Mouse (Mus musculus) mature B cell (primary cell): ENCODE results near the gene Trex1.

Experiments
- in situ Hi-C: fragments of 300-500 bp; cut with MboI; formaldehyde crosslinking; loops from 2 replicates; pipeline ENCODE4 v1.14.3; 2019

Gene Trex1

DNA sequence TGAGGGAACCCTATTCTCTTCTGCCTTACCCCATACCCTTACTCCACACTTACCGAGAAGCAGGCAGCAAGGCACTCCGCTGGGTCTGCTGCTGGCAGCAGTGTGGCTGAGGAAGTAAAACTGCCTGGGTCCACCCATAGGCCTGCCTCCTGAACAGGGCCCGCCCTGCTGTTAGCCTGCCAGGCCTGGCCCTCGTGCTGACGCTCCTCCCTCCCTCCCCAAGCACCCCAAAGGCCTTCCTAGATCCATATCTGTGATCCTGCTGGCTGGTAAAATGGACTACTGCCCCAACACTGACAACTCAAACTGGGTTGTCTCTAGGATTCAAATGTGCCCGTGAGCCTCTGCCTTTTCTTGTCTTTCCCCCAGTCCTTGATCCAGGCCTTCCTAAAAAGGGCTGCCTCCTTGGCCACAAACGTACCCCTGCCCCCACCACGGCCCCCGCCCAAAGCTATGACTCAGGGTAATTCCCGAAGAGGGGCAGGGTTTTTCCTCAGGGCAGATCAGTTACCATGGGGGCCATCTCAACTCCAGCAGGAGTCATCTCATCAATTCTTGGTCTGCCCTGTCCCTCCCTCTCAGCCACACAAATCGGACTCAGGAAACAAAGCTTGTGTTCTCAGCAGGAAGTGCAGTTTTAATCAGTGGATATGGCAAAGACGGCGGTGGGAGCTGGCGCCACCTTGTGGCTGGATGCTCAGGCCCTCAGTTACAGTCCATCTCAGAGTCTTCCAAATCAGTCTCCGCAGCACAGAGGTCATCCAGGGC is at the start of gene Trex1:
Trex1 (minus strand) TSS at position 599 of the 768 bp plus-strand sequence.
- in situ Hi-C loops: no loop called here

DNA sequence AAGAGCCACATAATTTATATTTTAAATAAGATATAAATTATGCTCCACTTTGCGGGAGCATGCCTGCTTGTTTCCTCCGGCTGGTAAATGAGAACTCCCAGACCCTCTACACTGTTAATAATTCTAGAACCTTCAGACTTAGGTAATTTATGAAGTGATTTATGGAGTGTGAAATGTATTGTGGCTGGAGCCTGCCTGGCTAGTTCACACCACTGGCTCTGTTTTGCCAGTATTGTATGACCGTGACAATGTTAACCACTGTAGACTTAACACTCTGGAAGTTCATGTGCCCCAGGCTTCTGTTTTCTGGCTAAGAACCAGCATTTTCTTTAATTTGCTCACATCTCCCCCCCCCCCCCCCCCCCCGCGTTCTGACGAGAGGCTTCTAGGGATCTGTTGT is 47.8 kb upstream of the Trex1 start:
- in situ Hi-C loops: no loop called here

DNA sequence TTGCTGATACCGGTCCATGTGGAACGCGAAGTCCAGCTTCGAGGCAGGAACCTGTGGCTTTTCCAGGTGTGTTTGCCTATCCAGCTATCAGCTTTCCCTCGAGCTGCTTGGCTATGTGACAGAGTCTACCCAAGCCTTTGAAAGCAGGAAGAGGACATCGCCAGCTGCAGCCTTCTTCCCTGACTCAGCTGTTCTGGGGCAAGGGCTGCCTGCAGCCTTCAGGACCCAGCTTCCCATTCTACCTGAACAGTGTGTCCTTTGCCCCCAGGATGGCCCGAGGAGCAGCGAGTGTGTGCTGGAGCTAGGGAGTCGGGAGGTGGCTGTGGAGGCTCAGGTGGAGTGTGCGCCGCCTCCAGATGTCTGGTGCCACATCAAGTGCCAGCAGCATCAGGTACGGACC is 46.1 kb upstream of the Trex1 start:
- in situ Hi-C loops: no loop called here

DNA sequence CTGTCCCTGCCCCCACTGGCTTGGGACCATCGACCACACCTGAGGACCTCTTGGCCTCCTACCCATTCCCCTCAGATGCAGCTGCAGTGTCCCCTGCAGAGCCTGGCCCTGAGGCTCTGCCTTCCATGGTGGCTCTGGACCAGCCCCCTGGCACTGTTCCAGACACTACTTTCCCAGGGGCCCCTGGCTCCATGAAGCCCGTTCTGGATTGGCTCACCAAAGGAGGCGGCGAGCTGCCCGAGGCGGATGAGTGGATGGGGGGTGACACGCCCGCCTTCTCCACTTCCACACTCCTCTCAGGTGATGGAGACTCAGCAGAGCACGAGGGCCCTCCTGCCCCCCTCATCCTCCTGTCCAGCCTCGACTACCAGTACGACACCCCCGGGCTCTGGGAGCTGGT is 45.5 kb upstream of the Trex1 start:
- in situ Hi-C loops: no loop called here

DNA sequence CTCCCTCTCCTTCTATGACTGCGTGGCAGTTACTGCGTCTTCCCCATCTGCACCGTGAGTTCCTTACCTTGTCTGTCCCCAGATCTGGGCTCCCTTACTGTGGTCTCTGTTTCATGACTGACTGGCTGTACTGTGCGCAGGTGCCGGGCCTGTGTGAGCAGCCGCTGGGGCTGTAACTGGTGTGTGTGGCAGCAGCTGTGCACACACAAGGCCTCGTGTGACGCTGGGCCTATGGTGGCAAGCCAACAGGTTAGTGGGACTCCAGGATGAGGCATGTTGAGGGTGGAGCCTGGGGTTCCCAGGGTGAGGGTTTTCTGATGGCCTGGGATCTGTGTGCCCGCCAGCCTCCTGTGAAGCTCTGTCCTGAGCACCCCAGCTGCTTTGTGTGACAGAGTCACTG is 44.5 kb upstream of the Trex1 start:
- in situ Hi-C loops: no loop called here

- in situ Hi-C loops: no loop called here
These were observed 43.7 kb upstream of the Trex1 start for GRCm38 (mm10) chr9:109103250-109103649.

DNA sequence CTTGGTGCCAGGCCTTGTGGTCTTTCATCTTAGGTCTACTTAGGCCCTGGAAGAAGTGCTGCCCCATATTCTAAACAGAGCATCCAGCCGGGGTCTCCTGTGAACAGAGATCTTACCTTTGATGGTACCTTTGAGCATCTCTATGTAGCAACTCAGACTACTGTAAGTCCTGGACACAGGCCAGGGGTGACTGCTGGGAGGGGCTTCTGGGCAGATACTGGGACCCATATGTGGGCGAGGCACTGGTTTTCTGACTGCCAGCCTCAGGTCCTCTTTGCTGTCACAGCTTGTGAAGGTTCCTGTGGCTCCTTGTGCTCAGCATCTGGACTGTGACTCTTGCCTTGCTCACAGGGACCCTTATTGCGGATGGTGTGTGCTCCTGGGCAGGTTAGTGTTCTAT is 43.0 kb upstream of the Trex1 start:
- in situ Hi-C loops: no loop called here

- in situ Hi-C loops: no loop called here
These were observed 42.5 kb upstream of the Trex1 start for GRCm38 (mm10) chr9:109101933-109102445.

DNA sequence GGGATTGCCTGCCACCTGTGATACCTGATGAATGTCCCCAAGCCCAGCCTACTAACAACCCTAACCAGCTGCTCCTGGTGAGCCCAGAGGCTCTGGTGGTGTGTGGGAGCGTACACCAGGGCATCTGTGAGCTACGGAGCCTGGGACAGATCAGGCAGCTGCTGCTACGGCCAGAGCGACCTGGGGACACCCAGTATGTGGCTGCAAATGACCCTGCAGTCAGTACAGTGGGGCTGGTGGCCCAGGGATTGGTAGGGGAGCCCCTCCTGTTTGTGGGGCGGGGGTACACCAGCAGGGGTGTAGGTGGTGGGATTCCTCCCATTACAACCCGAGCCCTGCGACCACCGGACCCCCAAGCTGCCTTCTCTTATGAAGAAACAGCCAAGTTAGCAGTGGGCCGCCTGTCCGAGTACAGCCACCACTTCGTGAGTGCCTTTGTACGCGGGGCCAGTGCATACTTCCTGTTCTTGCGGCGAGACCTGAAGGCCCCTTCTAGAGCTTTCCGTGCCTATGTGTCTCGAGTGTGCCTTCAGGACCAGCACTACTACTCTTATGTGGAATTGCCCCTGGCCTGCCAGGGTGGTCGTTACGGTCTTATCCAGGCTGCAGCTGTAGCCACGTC is 40.9 kb upstream of the Trex1 start:
- in situ Hi-C loops: no loop called here

GRCm38 (mm10) chr9:109098969-109099368 is 39.4 kb upstream of the Trex1 start:
- in situ Hi-C loops: no loop called here

GRCm38 (mm10) chr9:109098366-109098765 is 38.8 kb upstream of the Trex1 start:
- in situ Hi-C loops: no loop called here

- in situ Hi-C loops: no loop called here
These were observed 38.3 kb upstream of the Trex1 start for GRCm38 (mm10) chr9:109097831-109098230.

- in situ Hi-C loops: no loop called here
These were observed 37.8 kb upstream of the Trex1 start for GRCm38 (mm10) chr9:109097291-109097690.

DNA sequence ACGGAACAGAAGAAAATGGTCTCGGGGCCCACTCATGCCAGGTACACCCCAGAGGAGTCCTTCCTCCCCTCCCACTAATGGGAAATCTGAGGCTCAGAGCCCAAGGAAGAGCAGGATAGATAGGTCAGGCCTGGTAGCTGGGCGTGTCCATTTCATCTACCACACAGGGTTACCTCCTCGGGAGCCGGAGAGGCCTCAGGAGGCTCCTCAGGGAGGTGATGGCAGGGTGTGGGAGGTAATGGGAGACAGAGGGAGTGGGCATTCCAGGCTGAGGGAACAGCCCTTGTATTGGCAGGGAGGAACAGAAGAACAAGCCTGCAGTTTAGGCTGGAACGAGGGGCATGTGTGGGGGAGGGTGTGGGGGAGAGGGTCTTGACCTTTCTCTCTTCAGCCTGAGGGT is 37.3 kb upstream of the Trex1 start:
- in situ Hi-C loops: no loop called here

- in situ Hi-C loops: no loop called here
These were observed 36.7 kb upstream of the Trex1 start for GRCm38 (mm10) chr9:109096251-109096661.

DNA sequence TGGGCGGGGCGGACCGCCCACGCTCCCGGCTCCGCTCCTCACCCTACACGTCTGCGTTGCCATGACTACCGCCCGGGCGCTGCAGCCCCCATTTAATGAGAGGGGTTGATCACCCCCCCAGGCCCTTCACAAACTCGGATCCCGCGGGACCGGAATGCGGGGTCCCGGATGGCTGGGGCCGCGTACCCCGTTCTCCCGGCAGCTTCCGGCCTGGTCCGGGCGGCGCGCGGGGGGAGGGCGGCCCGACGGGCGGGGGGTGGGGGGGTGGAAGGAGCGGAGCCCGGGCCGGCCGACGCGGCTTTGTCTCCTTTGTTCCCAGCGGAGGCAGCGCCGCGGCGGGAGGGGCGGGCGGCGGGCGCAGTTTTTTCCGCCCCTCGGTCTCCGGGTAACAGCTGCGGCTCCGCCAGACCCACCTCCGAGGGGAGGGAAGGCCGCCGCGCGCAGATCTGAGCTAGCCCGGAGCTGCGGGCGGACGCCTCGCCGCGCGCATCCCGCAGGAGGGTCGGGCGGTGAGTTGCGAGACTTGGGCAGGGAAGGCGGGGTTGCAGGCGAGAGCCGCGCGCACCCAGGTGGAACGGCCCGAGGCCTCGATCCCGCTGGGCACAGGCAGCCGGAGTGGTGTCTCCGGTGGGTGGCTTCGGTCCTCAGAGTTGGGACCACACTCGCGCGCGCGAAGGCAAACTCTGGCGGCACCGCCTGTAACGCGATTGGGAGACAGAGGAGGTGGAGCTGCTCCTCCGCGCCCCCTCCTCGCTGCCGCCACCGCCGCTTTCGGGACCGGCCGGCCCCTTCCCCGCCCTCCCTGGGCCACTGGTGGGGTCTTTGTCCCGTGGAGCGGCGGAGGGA is 35.8 kb upstream of the Trex1 start, which contains the start of gene Plxnb1:
Plxnb1 (plus strand) TSS at position 253 of the 846 bp plus-strand sequence.
- in situ Hi-C loops: no loop called here

DNA sequence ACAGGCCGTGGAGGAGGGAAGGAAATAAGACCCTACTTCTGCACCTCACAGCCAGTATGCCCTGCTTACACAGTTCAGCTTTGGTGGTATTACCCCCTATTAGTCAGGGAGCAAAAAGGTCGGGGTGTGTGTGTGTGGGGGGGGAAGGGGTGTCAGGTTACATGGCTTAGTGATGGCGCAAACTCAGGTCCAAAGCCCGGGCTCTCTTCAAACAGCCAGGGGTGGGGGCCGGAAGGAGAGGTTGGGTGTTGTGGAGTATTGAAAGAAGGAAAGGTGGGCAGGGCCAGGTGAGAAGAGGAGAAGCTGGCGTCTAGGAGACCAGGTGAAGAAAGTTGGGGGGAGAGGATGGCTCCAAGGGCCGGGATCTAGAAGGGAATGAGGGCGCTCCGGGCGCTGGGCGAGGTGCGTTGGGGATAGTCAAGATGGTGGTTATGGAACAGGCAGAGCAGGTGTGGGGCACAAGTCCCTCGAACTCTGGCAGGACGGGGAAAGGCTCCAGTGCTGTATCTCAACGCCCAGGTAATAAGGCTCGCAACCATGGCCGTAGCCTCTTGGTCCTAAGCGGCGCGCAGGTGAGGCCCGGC is 35.1 kb upstream of the Trex1 start:
- in situ Hi-C loops: no loop called here

DNA sequence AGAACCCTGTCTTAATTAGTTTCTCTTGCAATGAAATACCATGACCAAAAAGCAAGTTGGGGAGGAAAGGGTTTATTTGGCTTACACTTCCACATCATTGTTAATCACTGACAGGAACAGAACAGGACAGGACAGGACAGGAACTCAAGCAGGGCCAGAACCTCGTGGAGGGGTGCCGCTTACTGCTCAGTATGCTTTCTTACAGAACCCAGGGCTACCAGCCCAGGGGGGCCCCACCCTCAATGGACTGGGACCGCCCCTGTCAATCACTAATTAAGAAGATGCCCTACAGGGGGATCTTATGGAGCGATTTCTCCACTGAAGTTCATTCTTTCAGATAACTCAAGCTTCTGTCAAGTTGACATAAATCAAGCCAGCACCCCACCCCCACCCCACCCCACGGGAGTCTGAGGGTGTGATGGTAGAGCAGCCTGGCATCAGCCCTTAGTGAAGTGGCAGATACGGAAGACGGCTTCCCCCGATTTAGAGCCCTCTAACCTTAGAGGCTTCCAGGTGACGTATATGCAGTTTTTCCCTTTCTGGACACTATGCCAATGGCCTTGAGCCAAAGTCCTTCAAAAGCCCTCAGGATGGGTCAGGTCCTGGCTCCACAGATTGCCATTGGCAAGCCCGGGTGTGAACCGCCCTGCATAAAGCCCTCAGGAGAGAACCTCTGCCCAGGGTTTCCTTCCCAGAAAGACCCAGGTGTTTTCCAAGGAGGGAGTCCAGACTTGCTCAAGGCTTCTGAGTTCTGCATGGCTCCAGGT is 34.4 kb upstream of the Trex1 start:
- in situ Hi-C loops: no loop called here

DNA sequence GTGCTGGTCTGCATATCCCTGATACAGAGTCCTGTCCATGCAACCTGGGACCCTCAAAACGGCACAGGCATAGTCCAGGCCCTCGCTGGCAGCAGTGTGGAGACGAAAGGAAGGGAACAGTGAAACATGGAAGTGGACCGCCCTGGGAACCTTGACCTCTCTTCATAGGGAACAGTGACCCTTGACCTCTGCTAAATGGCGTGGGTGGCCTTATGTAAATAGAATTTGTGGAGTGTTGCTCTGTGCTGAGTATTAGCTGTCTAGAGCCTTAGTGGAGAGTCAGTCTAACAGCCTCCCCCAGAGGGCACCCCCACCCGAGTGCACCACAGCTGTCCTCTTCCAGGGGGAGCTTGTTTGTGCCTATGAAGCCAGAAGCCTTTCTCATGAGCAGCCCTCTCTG is 33.3 kb upstream of the Trex1 start:
- in situ Hi-C loops: no loop called here

GRCm38 (mm10) chr9:109091802-109092201 is 32.3 kb upstream of the Trex1 start:
- in situ Hi-C loops: no loop called here

DNA sequence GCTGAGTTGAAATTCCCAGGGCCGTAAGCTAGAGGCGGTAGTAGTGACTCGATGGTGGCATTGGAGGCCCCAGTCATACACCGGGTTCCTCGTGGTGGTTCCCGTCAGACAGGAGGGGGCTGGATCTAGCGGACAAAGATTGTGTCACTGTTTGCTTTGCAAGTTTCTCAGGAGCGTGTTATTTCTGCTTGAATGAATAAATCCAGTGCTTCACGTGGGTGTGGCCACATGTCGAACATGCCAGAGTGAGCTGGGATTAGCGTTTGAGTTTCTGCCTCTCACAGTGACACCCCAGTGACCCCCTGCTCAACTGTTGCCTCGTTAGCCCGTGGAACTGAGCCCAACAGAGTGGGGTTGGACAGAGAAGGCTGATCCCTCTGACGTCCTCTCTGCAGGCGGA is 30.9 kb upstream of the Trex1 start:
- in situ Hi-C loops: no loop called here
